Mouse (Mus musculus): Measurements from ENCODE around the gene Rpap3. TPM values are rescaled to one million over a fixed set of nuclear protein-coding genes. Genes with fewer than 3 reads are reported as not detected.
"Not testable (repeated sequence)": the region's sequence is repeated elsewhere in the genome, so short reads cannot be mapped to it uniquely, and the experiment has no call there.

Gene Rpap3
- polyA plus RNA-seq, 1 experiment from 2014 or later = 6.8 TPM

GRCm38 (mm10) chr15:97670554-97670953 lies 35.1 kb downstream of the Rpap3 start:
- no peaks in the 10 kb centered on the region for H3K27me3 ChIP-seq (ENCODE audit: control insufficient read depth, insufficient read depth, low read depth, low read length)
- H3K9me3 ChIP-seq (replicated peaks; ENCODE audit: control insufficient read depth, low read length) = no peaks in the 10 kb centered on the region
- H3K4me2 ChIP-seq (ENCODE audit: low read depth, low read length) = no peak overlapping the region
- 54% methylated on average over 6 of the region's 6 CpGs for whole genome bisulfite sequencing (ENCODE audit: insufficient replicate concordance)
- no peak overlapping the region for H3K9ac ChIP-seq (ENCODE audit: low read depth, low read length)
- no peak for ATAC-seq (ENCODE audit: low read depth)
- H3K27ac ChIP-seq (ENCODE audit: low read length) = no peak overlapping the region
- peaks cover 4% of the 10 kb centered on the region for H3K36me3 ChIP-seq (ENCODE audit: control insufficient read depth, insufficient read depth)
- H3K4me3 ChIP-seq (ENCODE audit: low read depth, low read length) = no peak overlapping the region
- H3K4me1 ChIP-seq (ENCODE audit: control insufficient read depth, low read depth, low read length) = no peaks in the 10 kb centered on the region

DNA sequence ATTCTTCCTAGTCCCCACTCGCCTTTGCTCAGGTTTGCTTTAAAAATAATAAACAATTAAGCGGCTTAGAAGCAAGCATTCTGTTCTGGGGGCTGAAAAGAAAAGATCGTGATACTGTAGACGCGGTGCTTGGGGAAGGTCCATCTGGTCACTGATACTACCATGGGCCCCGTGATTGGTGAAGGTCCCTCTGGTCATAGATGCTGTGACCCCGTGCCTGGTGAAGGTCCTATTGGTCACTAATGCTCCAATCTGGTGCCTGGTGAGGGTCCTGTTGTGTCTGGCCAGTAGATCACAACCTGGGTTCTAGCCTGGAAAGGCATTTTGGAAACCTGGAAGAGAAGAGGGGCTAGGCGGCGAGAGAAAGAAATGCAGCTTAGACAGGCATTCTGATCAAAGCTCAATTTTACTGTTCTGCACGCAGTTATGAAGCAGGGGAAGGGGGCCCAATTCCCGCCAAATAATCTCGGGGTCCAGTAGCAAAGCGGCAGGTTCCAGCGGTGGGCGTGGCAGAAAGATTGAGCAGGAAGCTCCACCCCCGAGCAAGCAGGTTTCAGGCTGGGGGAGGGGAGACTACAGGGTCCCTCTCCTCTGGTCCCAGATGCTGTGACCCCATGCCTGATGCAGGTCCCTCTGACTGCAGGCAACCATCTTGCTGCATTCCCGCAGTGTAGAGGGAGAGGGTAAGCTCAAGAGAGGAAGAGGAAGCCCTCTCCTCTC lies 37.3 kb downstream of the Rpap3 start:
- not testable (repeated sequence) for H3K36me3 ChIP-seq (ENCODE audit: control insufficient read depth, insufficient read depth); H3K9ac ChIP-seq (ENCODE audit: low read depth, low read length); H3K27me3 ChIP-seq (ENCODE audit: control insufficient read depth, insufficient read depth, low read depth, low read length); ATAC-seq (ENCODE audit: low read depth); H3K27ac ChIP-seq (ENCODE audit: low read length); H3K4me1 ChIP-seq (ENCODE audit: control insufficient read depth, low read depth, low read length); H3K4me2 ChIP-seq (ENCODE audit: low read depth, low read length); H3K4me3 ChIP-seq (ENCODE audit: low read depth, low read length); H3K9me3 ChIP-seq (replicated peaks; ENCODE audit: control insufficient read depth, low read length)
- 55% methylated on average over 16 of the region's 17 CpGs for WGBS (ENCODE audit: insufficient replicate concordance)

DNA sequence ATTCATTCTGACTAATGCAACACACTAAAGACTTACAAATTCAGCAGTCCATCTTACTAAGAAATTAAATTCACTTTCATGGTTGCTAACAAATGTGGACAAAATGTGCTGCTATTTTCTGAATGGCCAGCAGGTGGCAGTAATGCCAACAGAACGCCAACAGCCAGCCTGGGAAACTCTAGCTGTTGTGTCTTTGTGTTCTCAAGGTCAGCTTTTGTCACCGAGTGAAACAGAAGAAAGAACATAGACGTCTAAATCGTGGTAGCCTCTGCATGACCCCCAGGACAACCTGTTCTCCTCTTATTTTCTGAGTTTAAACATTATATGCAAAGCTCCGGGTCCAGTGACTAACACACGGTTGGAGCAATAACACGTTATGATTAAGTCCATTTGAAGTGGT lies 38.2 kb downstream of the Rpap3 start:
- Histone ChIP-seq H3K27ac (ENCODE audit: low read length) (no peak overlapping the region), H3K27me3 (ENCODE audit: control insufficient read depth, insufficient read depth, low read depth, low read length) (no peaks in the 10 kb centered on the region), H3K9ac (ENCODE audit: low read depth, low read length) (no peak overlapping the region), H3K4me1 (ENCODE audit: control insufficient read depth, low read depth, low read length) (no peaks in the 10 kb centered on the region; the same call in 1 of the 2 replicates), H3K9me3 (replicated peaks; ENCODE audit: control insufficient read depth, low read length) (no peaks in the 10 kb centered on the region), H3K4me3 (ENCODE audit: low read depth, low read length) (no peak overlapping the region), H3K4me2 (ENCODE audit: low read depth, low read length) (0 out of 2 replicates have a peak overlapping the region, but pooled peaks have one; percentile 19), H3K36me3 (ENCODE audit: control insufficient read depth, insufficient read depth) (no peaks in the 10 kb centered on the region)
- WGBS (ENCODE audit: insufficient replicate concordance) = 27% methylated on average over 7 of the region's 7 CpGs
- ATAC-seq (ENCODE audit: low read depth) = no peak

DNA sequence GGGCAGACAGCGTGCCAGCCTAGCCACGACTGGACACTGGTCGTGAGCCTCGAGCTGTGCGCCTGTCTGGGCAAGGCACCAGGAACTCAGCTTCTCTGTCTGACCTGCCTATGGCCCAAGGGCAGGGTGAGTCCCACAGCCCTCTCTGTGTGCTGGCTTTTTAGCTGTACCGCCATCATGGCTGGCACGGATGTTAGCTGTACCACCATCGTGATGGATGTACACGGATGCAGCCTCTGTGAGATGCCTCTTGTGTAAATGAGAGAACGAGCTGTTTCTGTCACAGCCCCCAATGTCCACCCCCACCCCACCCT lies 39.2 kb downstream of the Rpap3 start:
- no peak overlapping the region for H3K9ac ChIP-seq (ENCODE audit: low read depth, low read length)
- H3K4me1 ChIP-seq (ENCODE audit: control insufficient read depth, low read depth, low read length) = no peaks in the 10 kb centered on the region; the same call in 1 of the 2 replicates
- H3K27ac ChIP-seq (ENCODE audit: low read length) = no peak overlapping the region
- no peak for ATAC-seq (ENCODE audit: low read depth)
- no peaks in the 10 kb centered on the region for H3K36me3 ChIP-seq (ENCODE audit: control insufficient read depth, insufficient read depth)
- no peaks in the 10 kb centered on the region for H3K27me3 ChIP-seq (ENCODE audit: control insufficient read depth, insufficient read depth, low read depth, low read length)
- 76% methylated on average over 10 of the region's 10 CpGs for WGBS (ENCODE audit: insufficient replicate concordance)
- H3K4me2 ChIP-seq (ENCODE audit: low read depth, low read length) = no peak overlapping the region
- no peak overlapping the region for H3K4me3 ChIP-seq (ENCODE audit: low read depth, low read length)
- H3K9me3 ChIP-seq (replicated peaks; ENCODE audit: control insufficient read depth, low read length) = no peaks in the 10 kb centered on the region

DNA sequence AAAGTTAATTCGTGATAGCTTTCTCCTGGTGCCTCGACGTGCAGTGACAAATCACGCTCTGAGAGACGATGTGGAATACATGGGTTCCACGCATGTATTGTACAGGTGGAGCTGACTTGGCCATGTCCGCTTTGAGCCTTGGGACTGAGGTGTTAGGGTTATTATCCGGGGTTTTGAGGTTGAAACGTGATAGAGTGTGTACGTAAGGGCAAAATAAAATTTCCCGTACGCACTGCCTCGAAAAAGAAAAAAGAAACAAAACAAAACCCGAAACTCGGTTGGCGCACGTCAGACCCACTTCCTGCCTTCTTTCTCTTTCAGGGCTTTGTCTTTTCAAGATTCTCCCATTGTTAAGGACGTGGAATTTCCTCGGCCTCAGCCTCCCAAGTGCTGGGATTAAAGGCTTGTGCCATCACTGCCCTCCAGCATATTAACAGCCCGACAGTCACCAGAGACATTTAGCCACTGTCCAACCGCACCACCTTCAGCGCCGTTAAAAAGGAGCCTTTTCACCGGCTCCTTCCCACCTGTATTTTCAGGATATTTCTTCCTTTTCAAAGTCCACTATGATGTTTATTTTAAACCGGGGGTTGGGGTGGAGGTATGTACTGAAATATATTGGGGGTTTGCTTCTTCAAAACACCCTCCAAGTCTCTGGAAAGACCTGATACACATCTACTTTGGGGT lies 39.7 kb downstream of the Rpap3 start:
- H3K27me3 ChIP-seq (ENCODE audit: control insufficient read depth, insufficient read depth, low read depth, low read length) = no peaks in the 10 kb centered on the region
- H3K4me3 ChIP-seq (ENCODE audit: low read depth, low read length) = no peak overlapping the region
- no peak for ATAC-seq (ENCODE audit: low read depth)
- WGBS (ENCODE audit: insufficient replicate concordance) = 63% methylated on average over 25 of the region's 25 CpGs
- H3K4me1 ChIP-seq (ENCODE audit: control insufficient read depth, low read depth, low read length) = no peaks in the 10 kb centered on the region; the same call in 1 of the 2 replicates
- no peaks in the 10 kb centered on the region for H3K36me3 ChIP-seq (ENCODE audit: control insufficient read depth, insufficient read depth)
- no peak overlapping the region for H3K27ac ChIP-seq (ENCODE audit: low read length)
- no peak overlapping the region for H3K4me2 ChIP-seq (ENCODE audit: low read depth, low read length)
- no peak overlapping the region for H3K9ac ChIP-seq (ENCODE audit: low read depth, low read length)
- H3K9me3 ChIP-seq (replicated peaks; ENCODE audit: control insufficient read depth, low read length) = no peaks in the 10 kb centered on the region

DNA sequence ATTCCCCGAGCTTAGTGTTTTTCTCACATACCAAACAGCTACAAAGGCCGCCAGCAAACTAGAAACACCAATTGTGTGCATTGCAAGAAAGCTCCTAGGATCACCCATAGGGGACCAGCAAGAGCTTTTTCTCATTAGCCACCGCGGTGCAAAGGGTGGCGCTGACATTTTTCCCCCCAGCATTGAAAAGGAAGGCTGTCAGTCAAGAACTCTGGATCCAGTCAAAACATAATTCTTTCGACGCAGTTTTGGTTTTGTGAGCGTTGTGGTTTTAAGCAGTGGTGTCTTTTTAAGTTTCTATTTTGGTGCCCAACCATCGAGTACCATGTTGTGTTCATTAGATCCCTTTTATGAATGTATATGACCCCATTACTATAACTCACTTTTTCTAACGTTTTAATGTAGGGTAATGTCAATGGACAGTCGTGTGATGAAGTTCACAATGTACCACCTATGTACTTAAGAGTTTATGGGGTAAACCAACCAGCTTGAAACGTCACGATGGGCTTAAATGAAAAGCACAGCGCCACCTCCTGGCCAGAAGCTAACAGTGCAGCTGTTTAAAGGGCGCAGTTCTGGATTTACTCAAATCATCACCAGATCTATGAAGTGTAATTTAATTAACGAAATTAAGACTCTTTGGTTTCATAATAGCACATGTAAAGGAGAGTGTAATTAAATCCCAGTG lies 40.5 kb downstream of the Rpap3 start:
- no peak for ATAC-seq (ENCODE audit: low read depth)
- no peak overlapping the region for H3K4me3 ChIP-seq (ENCODE audit: low read depth, low read length)
- no peak overlapping the region for H3K9ac ChIP-seq (ENCODE audit: low read depth, low read length)
- H3K36me3 ChIP-seq (ENCODE audit: control insufficient read depth, insufficient read depth) = no peaks in the 10 kb centered on the region
- WGBS (ENCODE audit: insufficient replicate concordance) = 47% methylated on average over 16 of the region's 16 CpGs
- no peak overlapping the region for H3K4me2 ChIP-seq (ENCODE audit: low read depth, low read length)
- no peaks in the 10 kb centered on the region for H3K27me3 ChIP-seq (ENCODE audit: control insufficient read depth, insufficient read depth, low read depth, low read length)
- no peaks in the 10 kb centered on the region for H3K9me3 ChIP-seq (replicated peaks; ENCODE audit: control insufficient read depth, low read length)
- no peak overlapping the region for H3K27ac ChIP-seq (ENCODE audit: low read length)
- no peaks in the 10 kb centered on the region; the same call in 1 of the 2 replicates for H3K4me1 ChIP-seq (ENCODE audit: control insufficient read depth, low read depth, low read length)

DNA sequence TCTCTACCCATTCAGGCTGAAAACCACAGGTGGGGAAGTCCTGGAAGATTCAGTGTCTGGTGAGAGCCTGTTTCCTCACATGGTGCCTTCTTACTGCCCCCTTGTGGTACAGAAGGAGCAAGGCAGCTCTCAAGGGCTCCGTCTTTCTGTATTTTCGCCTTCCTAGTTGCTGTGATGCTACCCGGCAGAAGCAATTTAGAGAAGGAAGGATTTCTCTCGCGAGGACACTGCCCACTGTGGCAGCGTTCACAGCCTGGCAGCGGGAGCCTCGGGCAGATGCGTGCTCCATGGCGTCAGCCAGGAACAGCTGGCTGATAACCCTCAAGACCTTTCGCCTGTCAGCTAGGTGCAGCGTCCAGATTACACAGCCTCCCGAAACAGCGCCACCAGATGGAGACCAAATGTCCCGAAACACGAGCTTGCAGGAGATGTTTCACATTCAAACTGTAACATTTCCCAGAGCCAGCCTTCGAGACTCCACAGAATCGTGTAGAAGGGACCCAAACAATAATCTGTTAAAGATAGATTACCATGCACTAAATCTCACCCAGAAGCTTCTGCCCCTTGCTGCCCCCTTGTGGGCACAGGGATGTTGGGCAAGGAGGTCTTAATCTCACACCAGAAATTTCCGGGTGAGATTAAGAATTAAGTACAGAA lies 41.7 kb downstream of the Rpap3 start:
- no peak overlapping the region for H3K27ac ChIP-seq (ENCODE audit: low read length)
- peak overlapping the region; percentile 59 for H3K4me3 ChIP-seq (ENCODE audit: low read depth, low read length)
- H3K9ac ChIP-seq (ENCODE audit: low read depth, low read length) = no peak overlapping the region
- H3K4me2 ChIP-seq (ENCODE audit: low read depth, low read length) = peak overlapping the region; percentile 83
- H3K36me3 ChIP-seq (ENCODE audit: control insufficient read depth, insufficient read depth) = no peaks in the 10 kb centered on the region
- no peaks in the 10 kb centered on the region for H3K27me3 ChIP-seq (ENCODE audit: control insufficient read depth, insufficient read depth, low read depth, low read length)
- WGBS (ENCODE audit: insufficient replicate concordance) = 3% methylated on average over 19 of the region's 19 CpGs
- H3K9me3 ChIP-seq (replicated peaks; ENCODE audit: control insufficient read depth, low read length) = no peaks in the 10 kb centered on the region
- peak; percentile 37 for ATAC-seq (ENCODE audit: low read depth)
- H3K4me1 ChIP-seq (ENCODE audit: control insufficient read depth, low read depth, low read length) = no peaks in the 10 kb centered on the region; the same call in 1 of the 2 replicates

DNA sequence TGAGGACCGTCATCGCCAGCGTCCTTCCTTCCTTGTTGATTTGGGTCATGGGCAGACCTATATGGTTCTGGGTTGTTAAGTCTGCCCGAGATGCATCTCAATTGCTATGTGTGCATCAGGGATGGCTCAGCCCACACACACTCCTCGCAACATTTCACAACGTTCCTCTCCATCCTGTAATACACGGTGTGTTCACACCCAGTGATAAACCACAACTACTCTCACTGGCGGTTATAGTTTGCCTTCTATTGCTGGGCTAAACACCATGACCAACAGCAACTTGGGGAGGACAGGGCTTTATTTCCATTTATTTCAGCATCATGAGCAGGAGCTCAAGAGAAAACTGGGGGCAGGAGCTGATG lies 46.9 kb downstream of the Rpap3 start:
- ATAC-seq (ENCODE audit: low read depth) = no peak
- 58% methylated on average over 8 of the region's 8 CpGs for WGBS (ENCODE audit: insufficient replicate concordance)
- Histone ChIP-seq H3K9me3 (replicated peaks; ENCODE audit: control insufficient read depth, low read length) (no peaks in the 10 kb centered on the region), H3K27ac (ENCODE audit: low read length) (no peak overlapping the region), H3K4me3 (ENCODE audit: low read depth, low read length) (no peak overlapping the region), H3K4me1 (ENCODE audit: control insufficient read depth, low read depth, low read length) (no peaks in the 10 kb centered on the region; the same call in 1 of the 2 replicates), H3K4me2 (ENCODE audit: low read depth, low read length) (no peak overlapping the region), H3K9ac (ENCODE audit: low read depth, low read length) (no peak overlapping the region), H3K36me3 (ENCODE audit: control insufficient read depth, insufficient read depth) (no peaks in the 10 kb centered on the region), H3K27me3 (ENCODE audit: control insufficient read depth, insufficient read depth, low read depth, low read length) (no peaks in the 10 kb centered on the region)
